Mouse (Mus musculus) ES-Bruce4 (cell line): Measurements from ENCODE around the gene Col5a1.

Source experiments
- CTCF ChIP-seq: IDR thresholded peaks from one replicate; pipeline ENCODE4 v1.8.1; 2011; ENCODE audit warnings: low read depth, low read length
- EP300 ChIP-seq: IDR thresholded peaks from 2 replicates; pipeline ENCODE4 v1.6.1; 2011; ENCODE audit warnings: low read depth, low read length; ENCODE audit not compliant: insufficient read depth

DNA sequence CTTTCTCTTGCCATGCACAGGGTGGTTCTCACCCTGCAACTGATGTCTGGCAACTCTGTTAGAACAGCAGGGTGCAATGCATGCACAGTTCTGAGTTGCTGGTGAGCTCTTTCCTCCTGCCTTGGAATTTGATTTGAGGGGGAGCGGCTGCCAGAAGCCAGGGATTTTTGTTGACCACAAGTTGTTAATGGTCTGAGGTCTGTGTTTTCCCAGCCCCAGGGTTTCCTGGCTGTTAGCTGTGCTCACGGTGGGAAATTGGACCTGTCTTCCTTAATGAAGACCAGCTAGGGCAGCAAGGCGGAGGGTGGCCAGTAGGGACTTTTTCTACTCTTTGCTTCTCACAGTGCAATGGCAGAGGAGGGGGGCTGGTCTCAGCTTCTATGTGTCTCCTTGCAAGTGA is 45.7 kb downstream of the Col5a1 start:
- TF ChIP-seq EP300 (no peak), CTCF (no peak)
